Mouse (Mus musculus): ENCODE measurements around the gene Olfr95. TPM values are rescaled to one million over a fixed set of nuclear protein-coding genes. Genes with fewer than 3 reads are reported as not detected.

The Olfr95 gene
- polyA plus RNA-seq, 1 experiment: not detected

- Histone ChIP-seq H3K27ac (ENCODE audit: insufficient read depth, low read depth, low read length) (no peak overlapping the region), H3K4me3 (ENCODE audit: insufficient read depth, low read depth, low read length) (no peak overlapping the region), H3K27me3 (replicated peaks; ENCODE audit: control insufficient read depth, insufficient read depth, low read length) (no peaks in the 10 kb centered on the region; the same call in 1 of the 2 replicates), H3K4me1 (ENCODE audit: control insufficient read depth, insufficient read depth, low read length) (no peaks in the 10 kb centered on the region), H3K36me3 (ENCODE audit: control insufficient read depth, insufficient read depth, low read length) (no peaks in the 10 kb centered on the region)
- DNase-seq: no peak
- WGBS: 85% methylated on average over 5 of the region's 5 CpGs
- no peak for TF ChIP-seq POLR2A (IDR thresholded peaks at IDR 0.05; ENCODE audit: low read depth, low read length)
- TF ChIP-seq CTCF (conservative IDR thresholded peaks at IDR 0.05; ENCODE audit: insufficient read depth, insufficient read length, low read depth, low read length): no peak
Observed at GRCm38 (mm10) chr17:37194782-37195181, 18.1 kb downstream of the Olfr95 start.

- no peak for DNase-seq
- Histone ChIP-seq H3K4me3 (ENCODE audit: insufficient read depth, low read depth, low read length) (no peak within 1 kb of the TSS), H3K36me3 (ENCODE audit: control insufficient read depth, insufficient read depth, low read length) (no peaks in the 10 kb centered on the region), H3K27ac (ENCODE audit: insufficient read depth, low read depth, low read length) (no peak within 1 kb of the TSS), H3K4me1 (ENCODE audit: control insufficient read depth, insufficient read depth, low read length) (no peaks in the 10 kb centered on the region), H3K27me3 (replicated peaks; ENCODE audit: control insufficient read depth, insufficient read depth, low read length) (no peaks in the 10 kb centered on the region; the same call in 1 of the 2 replicates)
- TF ChIP-seq POLR2A (IDR thresholded peaks at IDR 0.05; ENCODE audit: low read depth, low read length) (no peak), CTCF (conservative IDR thresholded peaks at IDR 0.05; ENCODE audit: insufficient read depth, insufficient read length, low read depth, low read length) (no peak)
- 94% methylated on average over 2 of the region's 2 CpGs for WGBS
Observed at GRCm38 (mm10) chr17:37193656-37194055, 19.3 kb downstream of the Olfr95 start, which contains the start of gene Ubd. Gene Ubd (plus strand): TSS chr17:37193892.

- H3K36me3 ChIP-seq (ENCODE audit: control insufficient read depth, insufficient read depth, low read length): no peaks in the 10 kb centered on the region
- H3K4me3 ChIP-seq (ENCODE audit: insufficient read depth, low read depth, low read length): no peak overlapping the region
- H3K27me3 ChIP-seq (replicated peaks; ENCODE audit: control insufficient read depth, insufficient read depth, low read length): no peaks in the 10 kb centered on the region; the same call in 1 of the 2 replicates
- DNase-seq: no peak
- no peak for TF ChIP-seq CTCF (conservative IDR thresholded peaks at IDR 0.05; ENCODE audit: insufficient read depth, insufficient read length, low read depth, low read length)
- TF ChIP-seq POLR2A (IDR thresholded peaks at IDR 0.05; ENCODE audit: low read depth, low read length): no peak
- H3K4me1 ChIP-seq (ENCODE audit: control insufficient read depth, insufficient read depth, low read length): no peaks in the 10 kb centered on the region
- H3K27ac ChIP-seq (ENCODE audit: insufficient read depth, low read depth, low read length): no peak overlapping the region
Observed at GRCm38 (mm10) chr17:37193032-37193431, 19.9 kb downstream of the Olfr95 start.

DNA sequence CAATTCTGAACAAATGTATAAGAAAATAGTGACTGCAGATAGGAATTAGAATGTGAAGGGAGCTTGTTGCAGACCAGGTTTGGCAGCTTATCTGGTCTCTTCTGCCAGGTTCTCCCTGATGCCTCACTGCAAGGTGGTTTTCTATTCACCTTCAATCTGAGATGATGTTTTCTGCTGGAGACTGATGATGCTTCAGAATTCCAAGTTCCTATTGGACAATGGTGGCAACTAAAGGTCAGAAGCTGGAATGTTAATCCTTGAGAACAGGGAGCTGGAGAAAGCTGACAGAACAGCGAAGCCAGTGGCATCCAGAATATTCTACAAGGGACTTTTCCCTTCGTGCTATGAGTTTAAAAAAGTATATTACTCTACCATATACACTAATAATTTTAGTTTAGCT is 22.2 kb downstream of the Olfr95 start:
- H3K4me3 ChIP-seq (ENCODE audit: insufficient read depth, low read depth, low read length): no peak overlapping the region
- H3K27me3 ChIP-seq (replicated peaks; ENCODE audit: control insufficient read depth, insufficient read depth, low read length): no peaks in the 10 kb centered on the region; the same call in 1 of the 2 replicates
- TF ChIP-seq CTCF (conservative IDR thresholded peaks at IDR 0.05; ENCODE audit: insufficient read depth, insufficient read length, low read depth, low read length) (no peak), POLR2A (IDR thresholded peaks at IDR 0.05; ENCODE audit: low read depth, low read length) (no peak)
- H3K36me3 ChIP-seq (ENCODE audit: control insufficient read depth, insufficient read depth, low read length): no peaks in the 10 kb centered on the region
- peak; percentile 82 for DNase-seq
- H3K27ac ChIP-seq (ENCODE audit: insufficient read depth, low read depth, low read length): no peak overlapping the region
- WGBS: 40% methylated on average over 2 of the region's 2 CpGs
- H3K4me1 ChIP-seq (ENCODE audit: control insufficient read depth, insufficient read depth, low read length): no peaks in the 10 kb centered on the region

DNA sequence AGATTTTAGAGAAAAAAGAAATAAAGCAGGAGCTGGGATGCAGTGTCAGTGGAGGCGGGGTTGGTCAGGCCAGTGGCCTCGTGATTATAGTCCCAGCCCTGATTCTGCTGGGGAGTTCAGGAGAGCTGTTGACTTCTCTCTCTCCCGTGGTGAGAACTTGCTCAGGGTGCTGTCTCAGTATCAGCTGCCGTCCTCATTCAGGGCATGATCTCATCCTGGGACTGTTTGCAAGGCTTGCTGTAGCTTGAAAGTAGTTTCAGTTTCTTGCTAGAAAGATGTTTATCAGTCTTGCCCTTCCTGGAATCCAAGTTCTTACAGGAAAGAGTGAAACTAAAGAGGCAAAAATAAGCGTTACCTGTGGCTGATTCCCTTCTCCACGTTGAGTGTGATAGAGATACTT is 27.4 kb downstream of the Olfr95 start:
- Histone ChIP-seq H3K36me3 (ENCODE audit: control insufficient read depth, insufficient read depth, low read length) (no peaks in the 10 kb centered on the region), H3K27ac (ENCODE audit: insufficient read depth, low read depth, low read length) (no peak overlapping the region), H3K27me3 (replicated peaks; ENCODE audit: control insufficient read depth, insufficient read depth, low read length) (no peaks in the 10 kb centered on the region; the same call in 1 of the 2 replicates), H3K4me1 (ENCODE audit: control insufficient read depth, insufficient read depth, low read length) (no peaks in the 10 kb centered on the region), H3K4me3 (ENCODE audit: insufficient read depth, low read depth, low read length) (no peak overlapping the region)
- TF ChIP-seq POLR2A (IDR thresholded peaks at IDR 0.05; ENCODE audit: low read depth, low read length) (no peak), CTCF (conservative IDR thresholded peaks at IDR 0.05; ENCODE audit: insufficient read depth, insufficient read length, low read depth, low read length) (no peak)
- WGBS: 31% methylated on average over 6 of the region's 6 CpGs
- DNase-seq: no peak

- no peak for TF ChIP-seq CTCF (conservative IDR thresholded peaks at IDR 0.05; ENCODE audit: insufficient read depth, insufficient read length, low read depth, low read length)
- TF ChIP-seq POLR2A (IDR thresholded peaks at IDR 0.05; ENCODE audit: low read depth, low read length): no peak
- Histone ChIP-seq H3K4me3 (ENCODE audit: insufficient read depth, low read depth, low read length) (no peak within 1 kb of the TSS), H3K4me1 (ENCODE audit: control insufficient read depth, insufficient read depth, low read length) (no peaks in the 10 kb centered on the region), H3K27ac (ENCODE audit: insufficient read depth, low read depth, low read length) (no peak within 1 kb of the TSS), H3K36me3 (ENCODE audit: control insufficient read depth, insufficient read depth, low read length) (no peaks in the 10 kb centered on the region), H3K27me3 (replicated peaks; ENCODE audit: control insufficient read depth, insufficient read depth, low read length) (no peaks in the 10 kb centered on the region)
- DNase-seq: no peak
Observed at GRCm38 (mm10) chr17:37161394-37161793, 51.5 kb downstream of the Olfr95 start, which contains the start of gene Olfr93. Gene Olfr93 (minus strand): TSS chr17:37161494.

Other genes starting within 250 kb of the Olfr95 start
- 0.25 TPM in 1 of 2 replicates, not detected in the other for gene 2410137M14Rik, start 231.9 kb downstream of the Olfr95 start, polyA plus RNA-seq (2012; rRNA removed)
- 0.03 and 0.08 TPM in 2 replicates for gene H2-M5, start 223.6 kb downstream of the Olfr95 start, polyA plus RNA-seq (2012; rRNA removed)
- 2.0 and 3.0 TPM in 2 replicates for gene Zfp57, start 212.0 kb downstream of the Olfr95 start, polyA plus RNA-seq (2012; rRNA removed)
- not detected in 2 replicates for gene Mog, start 189.7 kb downstream of the Olfr95 start, polyA plus RNA-seq (2012; rRNA removed)
- gene Gabbr1, start 167.2 kb downstream of the Olfr95 start, polyA plus RNA-seq (2012; rRNA removed): 21.0 TPM in 2 replicates
- not detected in 2 replicates for gene Olfr90, start 124.6 kb downstream of the Olfr95 start, polyA plus RNA-seq (2012; rRNA removed)
- not detected in 2 replicates for gene Olfr91, start 114.8 kb downstream of the Olfr95 start, polyA plus RNA-seq (2012; rRNA removed)
- not detected in 2 replicates for gene Olfr92, start 93.0 kb downstream of the Olfr95 start, polyA plus RNA-seq (2012; rRNA removed)
- not detected in 2 replicates for gene Olfr93, start 51.6 kb downstream of the Olfr95 start, polyA plus RNA-seq (2012; rRNA removed)
- 0.20 and 1.6 TPM in 2 replicates for gene Ubd, start 19.2 kb downstream of the Olfr95 start, polyA plus RNA-seq (2012; rRNA removed)
- not detected in 2 replicates for gene Olfr94, start 12.1 kb downstream of the Olfr95 start, polyA plus RNA-seq (2012; rRNA removed)
- gene Olfr96, start 7.0 kb upstream of the Olfr95 start, polyA plus RNA-seq (2012; rRNA removed): not detected in 2 replicates
- not detected in 2 replicates for gene Olfr97, start 24.2 kb upstream of the Olfr95 start, polyA plus RNA-seq (2012; rRNA removed)
- not detected in 2 replicates for gene Olfr98, start 50.6 kb upstream of the Olfr95 start, polyA plus RNA-seq (2012; rRNA removed)
- gene H2-M3, start 57.1 kb upstream of the Olfr95 start, polyA plus RNA-seq (2012; rRNA removed): 4.0 and 6.0 TPM in 2 replicates
- not detected in 2 replicates for gene Olfr99, start 70.3 kb upstream of the Olfr95 start, polyA plus RNA-seq (2012; rRNA removed)
- not detected in 2 replicates for gene Olfr101, start 91.2 kb upstream of the Olfr95 start, polyA plus RNA-seq (2012; rRNA removed)
- not detected in 2 replicates for gene Olfr102, start 103.9 kb upstream of the Olfr95 start, polyA plus RNA-seq (2012; rRNA removed)
- gene Olfr103, start 126.6 kb upstream of the Olfr95 start, polyA plus RNA-seq (2012; rRNA removed): not detected in 2 replicates
- gene Olfr104-ps, start 146.5 kb upstream of the Olfr95 start, polyA plus RNA-seq (2012; rRNA removed): not detected in 2 replicates
- not detected in 2 replicates for gene Olfr105-ps, start 165.9 kb upstream of the Olfr95 start, polyA plus RNA-seq (2012; rRNA removed)
- not detected in 2 replicates for gene Olfr106-ps, start 177.3 kb upstream of the Olfr95 start, polyA plus RNA-seq (2012; rRNA removed)
- gene Olfr107, start 186.1 kb upstream of the Olfr95 start, polyA plus RNA-seq (2012; rRNA removed): not detected in 2 replicates
- not detected in 2 replicates for gene Olfr108, start 232.4 kb upstream of the Olfr95 start, polyA plus RNA-seq (2012; rRNA removed)
- gene Olfr109, start 245.8 kb upstream of the Olfr95 start, polyA plus RNA-seq (2012; rRNA removed): not detected in 2 replicates